In the genomic region with DNA sequence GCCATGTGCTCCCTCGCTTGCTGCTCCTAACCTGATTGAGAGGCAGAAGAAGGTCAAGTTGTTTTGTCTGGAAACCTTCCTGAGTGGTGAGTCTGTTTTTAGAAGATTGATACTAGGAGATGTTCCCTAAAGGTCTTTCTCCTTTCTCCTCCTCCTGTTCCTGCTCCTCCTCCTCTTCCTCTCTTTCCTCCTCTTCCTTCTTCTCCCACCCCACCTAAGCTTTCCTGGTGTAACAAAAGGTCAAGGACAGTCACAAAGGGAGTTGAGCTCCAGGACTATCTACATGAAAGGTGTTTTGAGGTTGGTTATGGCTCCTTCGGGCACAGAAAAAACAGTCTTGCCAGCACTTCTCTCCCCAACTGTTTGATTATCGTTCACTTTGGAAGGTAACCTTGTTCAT, we compare ENCODE assay signal across 8 mouse cellular contexts. TPM values are rescaled to one million over a fixed set of nuclear protein-coding genes. Genes with fewer than 3 reads are reported as not detected.
DNase-seq lines count a peak whose midpoint lies in the region; ATAC-seq and TF ChIP-seq lines count a peak whose summit lies in the region.

A gene (plus strand): TSS at position 301 of the 400 bp plus-strand sequence.

- no peak within 1 kb of the TSS for H3K4me3 ChIP-seq in heart, embryonic 10.5 days
- H3K4me3 ChIP-seq in midbrain, embryonic 10.5 days = no peak within 1 kb of the TSS
- H3K4me3 ChIP-seq in midbrain, postnatal 0 days (ENCODE audit: low read depth, low read length) = no peak within 1 kb of the TSS
- H3K4me3 ChIP-seq in hindbrain, embryonic 16.5 days (ENCODE audit: low read length) = no peak within 1 kb of the TSS
- no peak within 1 kb of the TSS for H3K4me3 ChIP-seq in stomach, embryonic 15.5 days (replicated peaks)

- no peak for TF ChIP-seq CTCF in midbrain, postnatal 0 days (IDR thresholded peaks at IDR 0.05)

- no peaks in the 10 kb centered on the region for H3K9me3 ChIP-seq in heart, embryonic 10.5 days
- no peaks in the 10 kb centered on the region for H3K9me3 ChIP-seq in midbrain, embryonic 10.5 days (replicated peaks)
- no peaks in the 10 kb centered on the region for H3K9me3 ChIP-seq in midbrain, postnatal 0 days (ENCODE audit: low read length)
- H3K9me3 ChIP-seq in hindbrain, embryonic 16.5 days (ENCODE audit: control insufficient read depth, low read length) = no peaks in the 10 kb centered on the region
- H3K9me3 ChIP-seq in stomach, embryonic 15.5 days = no peaks in the 10 kb centered on the region

- H3K27ac ChIP-seq in heart, embryonic 10.5 days = no peak within 1 kb of the TSS
- H3K27ac ChIP-seq in midbrain, embryonic 10.5 days (replicated peaks) = no peak within 1 kb of the TSS
- no peak within 1 kb of the TSS for H3K27ac ChIP-seq in midbrain, postnatal 0 days (ENCODE audit: low read depth, low read length)
- H3K27ac ChIP-seq in hindbrain, embryonic 16.5 days (ENCODE audit: low read depth, low read length) = no peak within 1 kb of the TSS
- H3K27ac ChIP-seq in stomach, embryonic 15.5 days = no peak within 1 kb of the TSS

- intact Hi-C loops in heart, postnatal 14 days (cut with DNase I) = no loop called here

- no peaks in the 10 kb centered on the region for H3K36me3 ChIP-seq in heart, embryonic 10.5 days
- no peaks in the 10 kb centered on the region for H3K36me3 ChIP-seq in midbrain, embryonic 10.5 days
- no peaks in the 10 kb centered on the region for H3K36me3 ChIP-seq in midbrain, postnatal 0 days (ENCODE audit: insufficient read depth, low read length)
- no peaks in the 10 kb centered on the region for H3K36me3 ChIP-seq in hindbrain, embryonic 16.5 days (ENCODE audit: control insufficient read depth, insufficient read depth, low read length)
- H3K36me3 ChIP-seq in stomach, embryonic 15.5 days = no peaks in the 10 kb centered on the region

- no peak within 1 kb of the TSS for H3K9ac ChIP-seq in midbrain, postnatal 0 days (replicated peaks; ENCODE audit: low read length, poor library complexity, severe bottlenecking)
- no peak within 1 kb of the TSS for H3K9ac ChIP-seq in hindbrain, embryonic 16.5 days (ENCODE audit: low read depth, low read length)
- no peak within 1 kb of the TSS for H3K9ac ChIP-seq in stomach, embryonic 15.5 days

- H3K4me2 ChIP-seq in midbrain, postnatal 0 days (ENCODE audit: low read depth, low read length, poor library complexity, severe bottlenecking) = no peak within 1 kb of the TSS
- no peak within 1 kb of the TSS for H3K4me2 ChIP-seq in hindbrain, embryonic 16.5 days (ENCODE audit: low read length)
- H3K4me2 ChIP-seq in stomach, embryonic 15.5 days = no peak within 1 kb of the TSS

- H3K27me3 ChIP-seq in heart, embryonic 10.5 days (ENCODE audit: insufficient read depth, poor library complexity, severe bottlenecking) = no peaks in the 10 kb centered on the region
- no peaks in the 10 kb centered on the region for H3K27me3 ChIP-seq in midbrain, embryonic 10.5 days (ENCODE audit: low read depth, poor library complexity, severe bottlenecking)
- H3K27me3 ChIP-seq in midbrain, postnatal 0 days (ENCODE audit: insufficient read depth, low read length) = no peaks in the 10 kb centered on the region
- H3K27me3 ChIP-seq in hindbrain, embryonic 16.5 days (replicated peaks; ENCODE audit: control insufficient read depth, insufficient read depth, low read length) = no peaks in the 10 kb centered on the region
- no peaks in the 10 kb centered on the region for H3K27me3 ChIP-seq in stomach, embryonic 15.5 days (replicated peaks)

- 87% methylated on average over 3 of the region's 3 CpGs for WGBS in heart, embryonic 10.5 days
- WGBS in midbrain, embryonic 10.5 days = 92% methylated on average over 3 of the region's 3 CpGs
- WGBS in midbrain, postnatal 0 days = 95% methylated on average over 3 of the region's 3 CpGs
- 90% methylated on average over 3 of the region's 3 CpGs for WGBS in hindbrain, embryonic 16.5 days
- whole genome bisulfite sequencing in stomach, embryonic 15.5 days = 85% methylated on average over 3 of the region's 3 CpGs

- no peak for ATAC-seq in midbrain, postnatal 0 days (ENCODE audit: low FRiP score)
- no peak for ATAC-seq in hindbrain, embryonic 16.5 days
- ATAC-seq in stomach, embryonic 15.5 days (ENCODE audit: insufficient read depth, low FRiP score, low read depth) = no peak

- DNase-seq in heart, embryonic 10.5 days (ENCODE audit: low spot score) = no peak
- DNase-seq in heart, postnatal 14 days = no peak
- no peak for DNase-seq in midbrain, embryonic 10.5 days (ENCODE audit: low spot score)
- no peak for DNase-seq in midbrain, postnatal 0 days (ENCODE audit: low spot score)
- DNase-seq in cerebellum, adult 11-12 months = no peak
- no peak for DNase-seq in cerebellum, postnatal 10 days

- peaks cover 16% of the 10 kb centered on the region for H3K4me1 ChIP-seq in heart, embryonic 10.5 days
- peaks cover 9% of the 10 kb centered on the region for H3K4me1 ChIP-seq in midbrain, embryonic 10.5 days
- H3K4me1 ChIP-seq in midbrain, postnatal 0 days (ENCODE audit: insufficient read depth, low read length) = peaks cover 3% of the 10 kb centered on the region; the same call in 1 of the 2 replicates
- H3K4me1 ChIP-seq in hindbrain, embryonic 16.5 days (ENCODE audit: control insufficient read depth, insufficient read depth, low read depth, low read length) = peaks cover 11% of the 10 kb centered on the region
- peaks cover 15% of the 10 kb centered on the region for H3K4me1 ChIP-seq in stomach, embryonic 15.5 days

RNA-seq across cellular contexts. Expression of the gene that starts here (rescaled TPM):
- polyA plus RNA-seq in heart, embryonic 10.5 days (2016; fragmentation: Nextera tagmentation; extraction: Ambion mirVana) = 15.3 and 16.5 TPM in 2 replicates
- total RNA-seq in heart, postnatal 14 days (2021) = 1 to 10 TPM; 2.9 to 4.7 TPM
- 16.7 and 16.9 TPM in 2 replicates for polyA plus RNA-seq in midbrain, embryonic 10.5 days (2016; fragmentation: Nextera tagmentation; extraction: Ambion mirVana)
- total RNA-seq in midbrain, postnatal 0 days (2014; rRNA removed) = 10.5 and 19.5 TPM in 2 replicates
- 10.0 and 10.1 TPM in 2 replicates for polyA plus RNA-seq in midbrain, postnatal 0 days (2015; fragmentation: Nextera tagmentation; extraction: Ambion mirVana)
- polyA plus RNA-seq in hindbrain, embryonic 16.5 days (2015; fragmentation: Nextera tagmentation; extraction: Ambion mirVana) = 10.0 and 11.2 TPM in 2 replicates
- 14.6 and 16.3 TPM in 2 replicates for polyA plus RNA-seq in stomach, embryonic 15.5 days (2015; fragmentation: Nextera tagmentation; extraction: Ambion mirVana)
